In the genomic region with DNA sequence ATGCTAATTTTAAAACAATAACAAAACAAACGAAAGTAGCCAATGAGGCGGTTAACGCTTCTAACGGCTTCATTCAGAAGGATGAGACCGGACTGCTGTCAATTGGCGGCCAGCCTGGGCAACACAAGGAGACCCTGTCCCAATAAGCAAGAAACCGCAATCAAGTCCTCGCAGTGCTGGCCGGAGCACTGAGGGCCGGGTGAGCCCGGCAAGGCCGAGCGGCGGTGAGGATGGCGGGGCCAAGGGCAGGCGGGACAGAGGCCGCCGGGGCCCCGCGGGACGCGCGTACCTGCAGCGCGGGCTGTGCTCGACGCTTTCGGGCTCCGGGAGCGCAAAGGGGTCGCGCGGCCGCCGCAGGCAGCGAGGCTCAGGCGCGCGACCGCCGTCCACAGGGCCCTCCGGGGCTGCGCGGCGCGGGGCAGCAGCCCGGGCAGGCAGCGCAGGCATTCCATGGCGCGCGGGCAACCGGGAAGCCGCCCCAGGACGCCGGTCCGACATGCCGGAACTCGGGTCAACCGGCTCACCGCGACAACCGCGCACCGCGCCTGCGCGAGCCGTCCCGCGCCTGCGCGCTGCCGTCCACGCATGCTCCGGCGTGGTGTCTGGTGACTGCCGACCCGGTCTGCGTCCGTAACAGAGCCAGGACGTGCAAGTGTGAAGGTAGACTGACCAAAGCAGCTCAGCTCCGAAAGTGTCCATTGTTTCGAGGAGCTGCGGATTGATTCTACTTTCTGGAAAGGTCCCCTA, we compare ENCODE assay signal across 8 mouse cellular contexts. TPM values are rescaled to one million over a fixed set of nuclear protein-coding genes. Genes with fewer than 3 reads are reported as not detected.
DNase-seq lines count a peak whose midpoint lies in the region; ATAC-seq lines count a peak whose summit lies in the region.

A gene (minus strand): TSS at position 587 of the 747 bp plus-strand sequence.

- H3K9ac ChIP-seq in hindbrain, embryonic 13.5 days = peak within 1 kb of the TSS; percentile 94

- H3K27ac ChIP-seq in hindbrain, embryonic 13.5 days = peak within 1 kb of the TSS; percentile 90

- peaks cover 24% of the 10 kb centered on the region for H3K4me1 ChIP-seq in hindbrain, embryonic 13.5 days (replicated peaks)

- WGBS in hindbrain, embryonic 13.5 days = under 1% methylated on average over 79 of the region's 84 CpGs

- peak; percentile 90 for DNase-seq in NIH3T3 (ENCODE audit: low read depth)
- DNase-seq in cerebellum, postnatal 10 days = peak; percentile 90 to 94
- DNase-seq in frontal cortex, postnatal 14 days (ENCODE audit: low spot score in 2 of 2) = peak; percentile 59 to 79
- peak; percentile 74 to 85 for DNase-seq in layer of hippocampus, postnatal 25 days (ENCODE audit: extremely low spot score in 1 of 2, low spot score in 1 of 2)
- peak; percentile 91 for DNase-seq in lung, postnatal 25 days (ENCODE audit: low spot score)
- peak; percentile 89 for DNase-seq in retina, embryonic 14.5 days (ENCODE audit: low spot score)
- peak; percentile 88 for DNase-seq in thymus, postnatal 4 days

- H3K4me2 ChIP-seq in hindbrain, embryonic 13.5 days = peak within 1 kb of the TSS; percentile 86

- H3K36me3 ChIP-seq in hindbrain, embryonic 13.5 days = peaks cover 9% of the 10 kb centered on the region

- H3K4me3 ChIP-seq in hindbrain, embryonic 13.5 days = peak within 1 kb of the TSS; percentile 93

- H3K27me3 ChIP-seq in hindbrain, embryonic 13.5 days = no peaks in the 10 kb centered on the region

- peak; percentile 96 for ATAC-seq in hindbrain, embryonic 13.5 days (ENCODE audit: low FRiP score)

- no peaks in the 10 kb centered on the region for H3K9me3 ChIP-seq in hindbrain, embryonic 13.5 days

RNA-seq across cellular contexts. Expression of the gene that starts here (rescaled TPM):
- 18.1 and 19.8 TPM in 2 replicates for polyA plus RNA-seq in hindbrain, embryonic 13.5 days (2015; fragmentation: Nextera tagmentation; extraction: Ambion mirVana)
- 10 to 100 TPM; 56.6 to 60.5 TPM for total RNA-seq in layer of hippocampus, postnatal 25 days (2021)

Comparison
In these comparisons a context has a peak if more than half of its experiments do, and no peak if none do; other contexts are left out.
1. Peak in every context shown above with its lines: DNase-seq, ATAC-seq, H3K4me3 ChIP-seq and H3K27ac ChIP-seq.